Comparison of ENCODE assay signal across 9 mouse cellular contexts in genomic region chr6:78331919-78332569, GRCm38 (mm10). TPM values are rescaled to one million over a fixed set of nuclear protein-coding genes. Genes with fewer than 3 reads are reported as not detected.
A peak's percentile ranks its signal among the peaks of the same experiment; 100 is the strongest.
DNase-seq lines count a peak whose midpoint lies in the region; ATAC-seq and TF ChIP-seq lines count a peak whose summit lies in the region.
"Had no signal": no experiment of that assay in that cellular context is flagged by ENCODE, and none has a peak within 500 bp of the region (broad histone marks: within the 10 kb centered on the region; RNA-seq: fewer than 3 reads in every experiment).

No protein-coding gene starts in this region.

- H3K9me3 ChIP-seq in liver, postnatal 0 days (ENCODE audit: low read length), result no peaks in the 10 kb centered on the region
- no peaks in the 10 kb centered on the region for H3K9me3 ChIP-seq in forebrain, embryonic 16.5 days (ENCODE audit: control insufficient read depth, low read length)
- no peaks in the 10 kb centered on the region for H3K9me3 ChIP-seq in midbrain, postnatal 0 days (ENCODE audit: low read length)

- TF ChIP-seq EP300 in liver, postnatal 0 days (IDR thresholded peaks at IDR 0.05; ENCODE audit: low read depth), result no peak

- no peak overlapping the region for H3K4me2 ChIP-seq in liver, postnatal 0 days (ENCODE audit: low read depth, low read length)
- H3K4me2 ChIP-seq in forebrain, embryonic 16.5 days (ENCODE audit: low read length), result no peak overlapping the region
- H3K4me2 ChIP-seq in midbrain, postnatal 0 days (ENCODE audit: low read depth, low read length, poor library complexity, severe bottlenecking), result no peak overlapping the region

- no peak for DNase-seq in liver, postnatal 0 days
- DNase-seq in liver, result no peak
- DNase-seq in brain, embryonic 14.5 days (ENCODE audit: low read depth), result peak; percentile 76
- DNase-seq in midbrain, postnatal 0 days (ENCODE audit: low spot score), result peak; percentile 84
- DNase-seq in c-Kit-positive CD71-positive TER-119-positive erythroid progenitor cells, embryonic 14.5 days (ENCODE audit: low spot score), result no peak
- no peak for DNase-seq in urinary bladder, postnatal 4 days (ENCODE audit: low spot score in 2 of 2)
- DNase-seq: lung, postnatal 14 days had no signal

- H3K9ac ChIP-seq in liver, postnatal 0 days (replicated peaks), result no peak overlapping the region
- H3K9ac ChIP-seq in forebrain, embryonic 16.5 days (replicated peaks; ENCODE audit: low read depth, low read length), result no peak overlapping the region
- H3K9ac ChIP-seq in midbrain, postnatal 0 days (replicated peaks; ENCODE audit: low read length, poor library complexity, severe bottlenecking), result no peak overlapping the region

- no peak overlapping the region for H3K4me3 ChIP-seq in liver, postnatal 0 days (ENCODE audit: low read depth, low read length)
- H3K4me3 ChIP-seq in forebrain, embryonic 16.5 days (replicated peaks; ENCODE audit: low read length), result no peak overlapping the region
- H3K4me3 ChIP-seq in midbrain, postnatal 0 days (ENCODE audit: low read depth, low read length), result no peak overlapping the region

- TF ChIP-seq POLR2A in brain, embryonic 14.5 days (IDR thresholded peaks at IDR 0.05; ENCODE audit: borderline replicate concordance, extremely low read depth, insufficient read depth, insufficient read length, poor library complexity, severe bottlenecking), result no peak

- no peaks in the 10 kb centered on the region for H3K27me3 ChIP-seq in liver, postnatal 0 days (ENCODE audit: insufficient read depth, low read length)
- H3K27me3 ChIP-seq in forebrain, embryonic 16.5 days (replicated peaks; ENCODE audit: control insufficient read depth, insufficient read depth, low read length), result no peaks in the 10 kb centered on the region
- no peaks in the 10 kb centered on the region for H3K27me3 ChIP-seq in midbrain, postnatal 0 days (ENCODE audit: insufficient read depth, low read length)

- no peaks in the 10 kb centered on the region for H3K36me3 ChIP-seq in liver, postnatal 0 days (replicated peaks; ENCODE audit: insufficient read depth, low read length)
- no peaks in the 10 kb centered on the region for H3K36me3 ChIP-seq in forebrain, embryonic 16.5 days (ENCODE audit: control insufficient read depth, insufficient read depth)
- H3K36me3 ChIP-seq in midbrain, postnatal 0 days (ENCODE audit: insufficient read depth, low read length), result no peaks in the 10 kb centered on the region

- no peak overlapping the region for H3K27ac ChIP-seq in liver, postnatal 0 days (ENCODE audit: low read depth)
- no peak overlapping the region for H3K27ac ChIP-seq in forebrain, embryonic 16.5 days (ENCODE audit: low read length)
- no peak overlapping the region for H3K27ac ChIP-seq in midbrain, postnatal 0 days (ENCODE audit: low read depth, low read length)

- WGBS in liver, postnatal 0 days (ENCODE audit: insufficient replicate concordance), result 36% methylated on average over 7 of the region's 7 CpGs
- 29% methylated on average over 7 of the region's 7 CpGs for WGBS in forebrain, embryonic 16.5 days
- 24% methylated on average over 7 of the region's 7 CpGs for WGBS in midbrain, postnatal 0 days

- H3K4me1 ChIP-seq in liver, postnatal 0 days (ENCODE audit: insufficient read depth), result no peaks in the 10 kb centered on the region
- no peaks in the 10 kb centered on the region for H3K4me1 ChIP-seq in forebrain, embryonic 16.5 days (replicated peaks; ENCODE audit: control insufficient read depth, insufficient read depth, low read length)
- H3K4me1 ChIP-seq in midbrain, postnatal 0 days (ENCODE audit: insufficient read depth, low read length), result no peaks in the 10 kb centered on the region

- peak; percentile 35; the same call in 1 of the 2 replicates for TF ChIP-seq CTCF in liver, postnatal 0 days (IDR thresholded peaks at IDR 0.05; ENCODE audit: low read depth)
- peak; percentile 71 for TF ChIP-seq CTCF in brain, embryonic 14.5 days (IDR thresholded peaks at IDR 0.05; ENCODE audit: borderline replicate concordance, extremely low read depth, insufficient read depth, insufficient read length)
- peak; percentile 91 for TF ChIP-seq CTCF in midbrain, postnatal 0 days (IDR thresholded peaks at IDR 0.05)

- ATAC-seq in liver, postnatal 0 days, result no peak
- peak; percentile 75 for ATAC-seq in forebrain, embryonic 16.5 days
- ATAC-seq in midbrain, postnatal 0 days (ENCODE audit: low FRiP score), result 0 out of 2 replicates have a peak, but pooled peaks have one; percentile 41

RNA-seq across cellular contexts. Expression of gene Reg3b, which starts 38.4 kb away (rescaled TPM):
- not detected in 2 replicates for polyA plus RNA-seq in liver, postnatal 0 days (2015; fragmentation: Nextera tagmentation; extraction: Ambion mirVana)
- polyA plus RNA-seq in brain, embryonic 14.5 days (2012; rRNA removed), result 0.44 and 1.0 TPM in 2 replicates
- polyA plus RNA-seq in forebrain, embryonic 16.5 days (2015; fragmentation: Nextera tagmentation; extraction: Ambion mirVana), result not detected in 2 replicates
- total RNA-seq in midbrain, postnatal 0 days (2014; rRNA removed), result not detected in 2 replicates
- polyA plus RNA-seq in midbrain, postnatal 0 days (2015; fragmentation: Nextera tagmentation; extraction: Ambion mirVana), result 0.23 and 0.37 TPM in 2 replicates

RNA-seq across cellular contexts. Expression of gene Reg3d, which starts 46.6 kb away (rescaled TPM):
- not detected in 2 replicates for polyA plus RNA-seq in liver, postnatal 0 days (2015; fragmentation: Nextera tagmentation; extraction: Ambion mirVana)
- not detected in 2 replicates for polyA plus RNA-seq in brain, embryonic 14.5 days (2012; rRNA removed)
- not detected in 2 replicates for polyA plus RNA-seq in forebrain, embryonic 16.5 days (2015; fragmentation: Nextera tagmentation; extraction: Ambion mirVana)
- not detected in 2 replicates for total RNA-seq in midbrain, postnatal 0 days (2014; rRNA removed)
- not detected in 2 replicates for polyA plus RNA-seq in midbrain, postnatal 0 days (2015; fragmentation: Nextera tagmentation; extraction: Ambion mirVana)
- polyA plus RNA-seq: heart, embryonic 16.5 days had no signal

RNA-seq across cellular contexts. Expression of gene Reg3a, which starts 48.5 kb away (rescaled TPM):
- not detected in 2 replicates for polyA plus RNA-seq in liver, postnatal 0 days (2015; fragmentation: Nextera tagmentation; extraction: Ambion mirVana)
- polyA plus RNA-seq in brain, embryonic 14.5 days (2012; rRNA removed), result not detected in 2 replicates
- polyA plus RNA-seq in forebrain, embryonic 16.5 days (2015; fragmentation: Nextera tagmentation; extraction: Ambion mirVana), result not detected in 2 replicates
- total RNA-seq in midbrain, postnatal 0 days (2014; rRNA removed), result not detected in 2 replicates
- polyA plus RNA-seq in midbrain, postnatal 0 days (2015; fragmentation: Nextera tagmentation; extraction: Ambion mirVana), result not detected in 2 replicates
- polyA plus RNA-seq: heart, embryonic 16.5 days had no signal

Comparison
In these comparisons a context has a peak if more than half of its experiments do, and no peak if none do; other contexts are left out.
1. DNase-seq: peak in brain, embryonic 14.5 days (single experiment) and midbrain, postnatal 0 days (single experiment); none in liver, postnatal 0 days (single experiment), liver (single experiment), c-Kit-positive CD71-positive TER-119-positive erythroid progenitor cells, embryonic 14.5 days (single experiment) and urinary bladder, postnatal 4 days (0 of 2).
2. CTCF ChIP-seq: peak in every context shown above with its lines; median percentile 91 in midbrain, postnatal 0 days; 71 in brain, embryonic 14.5 days; 35 in liver, postnatal 0 days.